ENCODE assay signal across 17 mouse cellular contexts in the genomic region with DNA sequence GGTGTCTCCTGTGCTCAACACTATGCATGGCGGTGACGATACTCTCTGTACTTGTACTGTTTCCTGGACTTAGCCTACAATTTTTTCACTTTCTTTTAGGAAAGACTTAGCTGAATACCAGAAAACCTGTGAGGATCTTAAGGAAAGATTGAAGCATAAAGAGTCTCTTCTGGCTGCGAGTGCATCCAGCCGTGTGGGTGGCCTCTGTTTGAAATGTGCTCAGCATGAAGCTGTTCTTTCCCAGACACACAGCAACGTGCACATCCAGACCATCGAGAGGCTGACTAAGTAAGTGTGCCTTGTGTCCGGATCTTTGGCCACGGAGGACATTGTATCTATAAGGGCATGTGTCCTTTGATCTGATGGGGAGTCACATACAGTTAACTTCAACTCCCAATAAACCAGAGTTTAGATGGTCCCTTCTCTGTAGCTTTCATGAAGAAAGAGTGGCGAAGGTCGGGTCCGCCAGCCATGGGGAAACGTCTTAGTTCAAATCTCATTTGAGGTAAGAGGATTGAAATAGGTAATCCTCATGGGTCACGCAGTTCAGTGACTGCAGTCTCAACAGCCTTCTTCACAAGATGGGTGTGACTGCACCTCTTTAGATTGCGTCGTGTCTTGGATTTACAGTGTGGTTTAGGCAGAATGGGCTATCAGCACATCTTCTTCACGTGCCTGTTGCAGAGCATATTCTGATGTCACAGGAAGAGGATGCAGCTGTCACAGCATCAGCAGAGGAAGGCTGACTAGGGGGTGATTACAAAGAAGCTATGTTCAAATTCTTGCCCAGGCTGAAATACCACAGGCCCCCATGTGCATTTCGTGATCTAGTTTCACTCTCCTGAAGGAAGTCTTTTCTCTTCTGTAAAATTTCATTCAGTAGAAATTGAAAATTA. TPM values are rescaled to one million over a fixed set of nuclear protein-coding genes. Genes with fewer than 3 reads are reported as not detected.
DNase-seq lines count a peak whose midpoint lies in the region; ATAC-seq lines count a peak whose summit lies in the region.
"Had no signal": no experiment of that assay in that cellular context is flagged by ENCODE, and none has a peak within 500 bp of the region (broad histone marks: within the 10 kb centered on the region; RNA-seq: fewer than 3 reads in every experiment).

No protein-coding gene starts in this region.

- ATAC-seq in frontal cortex, adult (ENCODE audit: low TSS enrichment), result peak; percentile 93
- ATAC-seq in common myeloid progenitor, adult 5-6 weeks (replicated peaks; ENCODE audit: low read depth, poor library complexity, severe bottlenecking), result peak; percentile 98
- peak; percentile 73 for ATAC-seq in megakaryocyte-erythroid progenitor cell, adult 5-6 weeks (replicated peaks; ENCODE audit: low FRiP score, low TSS enrichment, poor library complexity, severe bottlenecking)
- ATAC-seq: forebrain, embryonic 15.5 days; midbrain, embryonic 15.5 days; Patski had no signal

- DNase-seq in frontal cortex, postnatal 25 days (ENCODE audit: low spot score in 2 of 2), result no peak
- peak; percentile 81 for DNase-seq in 416B (ENCODE audit: low read depth)
- DNase-seq in adrenal gland, adult 8-10 months, result no peak
- no peak for DNase-seq in ovary, postnatal 36 days (ENCODE audit: low spot score)
- no peak for DNase-seq in kidney, postnatal 4 days
- DNase-seq: cerebellum, postnatal 36 days; heart, adult 2 months; layer of hippocampus, postnatal 36 days; left cerebral cortex, postnatal 4 days; lung, adult 2 months; lung, postnatal 36 days had no signal

RNA-seq across cellular contexts. Expression of a gene that starts 30.9 kb away (rescaled TPM):
- 29.6 and 31.5 TPM in 2 replicates for total RNA-seq in common myeloid progenitor, adult 5-6 weeks (2017)
- total RNA-seq in megakaryocyte-erythroid progenitor cell, adult 5-6 weeks (2014; fragmentation: Nextera tagmentation), result 4.9 and 11.9 TPM in 2 replicates
- 11.3 and 26.9 TPM in 2 replicates for total RNA-seq in megakaryocyte-erythroid progenitor cell, adult 5-6 weeks (2017)
- 10 to 100 TPM in 3 of 4 experiments, 1 to 10 TPM in 1; 9.7 to 20.9 (median 12.7) TPM for total RNA-seq in adrenal gland, adult 8-10 months (2022)

RNA-seq across cellular contexts. Expression of a gene that starts 31.5 kb away (rescaled TPM):
- 51.8 TPM in 2 replicates for total RNA-seq in common myeloid progenitor, adult 5-6 weeks (2017)
- total RNA-seq in megakaryocyte-erythroid progenitor cell, adult 5-6 weeks (2014; fragmentation: Nextera tagmentation), result 29.8 and 38.4 TPM in 2 replicates
- 28.0 and 35.7 TPM in 2 replicates for total RNA-seq in megakaryocyte-erythroid progenitor cell, adult 5-6 weeks (2017)
- 10 to 100 TPM; 27.4 to 44.4 (median 37.9) TPM for total RNA-seq in adrenal gland, adult 8-10 months (2022)
